Mouse (Mus musculus) adrenal gland, adult (tissue): ENCODE data around the gene Ocel1.
A peak's percentile ranks its signal among the peaks of the same experiment; 100 is the strongest.

Experiments used
- DNase-seq, 2 experiments: peaks; one replicate each; pipeline ENCODE4 v3.0.0; 2022 to 2023; ENCODE audit warnings: low spot score in 1 of 2; ENCODE audit not compliant: inconsistent age in 2 of 2

The Ocel1 gene

DNA sequence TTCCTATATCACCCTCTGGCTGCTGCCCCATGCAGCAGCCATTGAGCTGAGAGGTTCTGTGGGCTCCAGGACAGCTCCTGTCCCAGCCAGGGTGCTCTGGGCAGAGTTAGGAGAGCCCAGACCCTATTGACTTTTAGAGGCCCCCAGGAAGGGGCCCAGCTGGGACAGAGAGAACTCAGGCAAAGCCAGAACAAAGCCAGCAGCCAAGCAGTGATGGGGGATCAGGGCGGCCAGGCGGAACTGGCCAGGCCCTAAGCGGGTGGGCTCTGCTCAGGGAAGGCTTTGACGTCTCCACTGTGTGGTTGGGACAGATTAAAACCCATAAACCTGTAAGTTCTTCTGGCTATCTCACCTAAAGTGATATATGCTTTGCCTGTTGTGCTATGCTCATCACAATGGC is 7.9 kb downstream of the Ocel1 start:
- no peak for DNase-seq

DNA sequence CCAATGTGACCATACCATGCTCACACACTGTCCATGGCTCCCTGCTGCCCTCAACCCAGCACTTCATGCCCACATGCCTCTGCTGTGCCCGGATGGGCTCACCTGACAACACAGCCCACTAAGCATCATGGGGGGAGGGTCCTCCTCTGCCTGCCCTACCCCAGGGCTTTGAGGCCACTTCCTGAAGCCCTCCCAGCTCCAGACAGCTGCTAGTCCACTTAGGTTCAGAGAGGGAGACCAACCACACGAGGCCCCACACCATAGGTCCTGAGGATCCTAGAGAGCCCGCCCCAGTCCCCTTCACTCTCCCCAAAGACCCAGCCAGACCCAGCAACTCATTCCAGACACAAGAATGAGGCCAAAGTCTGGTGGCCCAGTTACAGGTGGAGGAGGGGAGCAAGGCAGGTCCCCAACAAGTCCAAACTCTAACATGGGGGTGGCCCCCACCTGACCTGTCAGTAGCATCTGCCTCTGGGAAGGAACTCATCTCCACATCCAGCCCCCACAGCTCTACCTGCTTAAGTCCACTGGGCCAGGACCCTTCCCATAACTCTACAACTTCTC is 8.5 kb downstream of the Ocel1 start:
- DNase-seq: peak; percentile 38 to 46

DNA sequence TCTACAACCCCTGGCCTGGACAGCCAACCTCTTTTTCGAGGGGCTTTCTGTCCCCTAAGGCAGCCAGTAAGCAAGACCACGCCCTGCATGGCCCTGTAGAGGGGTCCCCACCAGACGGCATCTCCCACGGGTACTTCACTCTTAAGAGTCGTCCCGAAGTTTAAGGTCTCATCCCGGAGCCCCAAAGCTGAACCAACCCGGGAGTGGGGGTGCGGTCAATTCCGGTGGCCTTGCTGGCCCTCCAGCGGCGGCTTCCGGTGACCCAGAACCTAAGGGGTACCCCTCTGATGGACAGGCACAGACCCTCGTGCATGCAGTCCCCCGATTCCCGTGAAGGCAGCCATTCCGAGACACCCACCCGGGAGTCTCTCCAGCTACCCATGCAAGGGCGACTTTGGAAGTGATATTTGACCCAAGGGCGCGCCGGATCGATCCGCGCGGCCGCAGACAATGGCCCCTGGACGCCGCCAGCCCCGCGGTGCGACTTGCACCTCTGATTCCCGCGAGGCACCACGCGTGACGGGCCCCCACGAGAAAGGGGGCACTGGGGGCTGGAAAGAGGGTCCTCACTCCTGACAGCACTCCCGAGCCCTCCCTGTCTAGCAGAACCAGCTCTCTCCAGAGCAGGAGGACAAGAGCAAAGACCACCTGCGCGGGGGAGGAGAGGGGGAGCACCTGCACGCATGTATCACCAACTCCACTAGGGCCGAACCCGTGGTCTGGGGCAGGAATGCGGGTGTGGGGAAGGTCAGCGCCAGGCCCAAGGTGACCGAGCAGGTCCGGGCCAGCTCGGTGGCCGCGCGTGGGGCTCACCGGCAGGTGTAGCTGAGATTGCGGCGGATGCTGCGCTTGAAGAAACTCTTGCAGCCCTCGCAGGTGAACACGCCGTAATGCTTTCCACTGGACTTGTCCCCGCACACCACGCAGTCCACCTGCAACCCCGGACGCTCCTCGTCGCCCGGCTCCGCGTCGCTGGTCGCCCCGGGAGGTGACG is 9.4 kb downstream of the Ocel1 start:
- DNase-seq: peak; percentile 56 to 80

DNA sequence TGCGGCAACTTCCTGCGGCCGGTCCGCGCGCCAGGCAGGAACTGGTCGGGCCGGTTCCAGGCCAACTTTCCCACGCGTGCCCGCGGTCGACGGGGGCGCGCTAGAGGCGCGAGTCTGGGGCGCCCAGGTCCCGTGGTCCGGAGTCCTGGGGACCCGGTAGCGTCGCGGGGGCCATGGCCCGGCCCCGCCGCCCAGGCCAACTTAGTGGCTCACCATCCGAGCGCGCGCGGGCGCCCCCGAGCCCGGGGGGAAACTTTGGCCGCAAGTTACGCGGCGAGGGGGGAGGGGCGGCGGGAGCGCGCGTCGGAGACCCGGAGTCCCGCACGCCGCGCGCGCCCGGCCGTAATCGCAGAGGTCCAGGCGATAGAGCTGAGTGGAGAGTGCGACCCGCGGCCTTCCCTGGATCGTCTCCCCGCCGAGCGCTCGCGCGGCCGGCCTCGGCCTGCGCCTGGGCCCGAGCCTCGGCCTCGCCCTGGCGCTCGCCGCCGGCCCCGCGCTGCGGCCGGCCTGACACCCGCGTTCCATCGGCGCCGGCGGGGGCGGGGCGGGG is 10.4 kb downstream of the Ocel1 start, which contains the start of gene Nr2f6:
Gene Nr2f6 (minus strand): TSS at position 540 of the 550 bp plus-strand sequence.
- peak; percentile 82 to 96 for DNase-seq

DNA sequence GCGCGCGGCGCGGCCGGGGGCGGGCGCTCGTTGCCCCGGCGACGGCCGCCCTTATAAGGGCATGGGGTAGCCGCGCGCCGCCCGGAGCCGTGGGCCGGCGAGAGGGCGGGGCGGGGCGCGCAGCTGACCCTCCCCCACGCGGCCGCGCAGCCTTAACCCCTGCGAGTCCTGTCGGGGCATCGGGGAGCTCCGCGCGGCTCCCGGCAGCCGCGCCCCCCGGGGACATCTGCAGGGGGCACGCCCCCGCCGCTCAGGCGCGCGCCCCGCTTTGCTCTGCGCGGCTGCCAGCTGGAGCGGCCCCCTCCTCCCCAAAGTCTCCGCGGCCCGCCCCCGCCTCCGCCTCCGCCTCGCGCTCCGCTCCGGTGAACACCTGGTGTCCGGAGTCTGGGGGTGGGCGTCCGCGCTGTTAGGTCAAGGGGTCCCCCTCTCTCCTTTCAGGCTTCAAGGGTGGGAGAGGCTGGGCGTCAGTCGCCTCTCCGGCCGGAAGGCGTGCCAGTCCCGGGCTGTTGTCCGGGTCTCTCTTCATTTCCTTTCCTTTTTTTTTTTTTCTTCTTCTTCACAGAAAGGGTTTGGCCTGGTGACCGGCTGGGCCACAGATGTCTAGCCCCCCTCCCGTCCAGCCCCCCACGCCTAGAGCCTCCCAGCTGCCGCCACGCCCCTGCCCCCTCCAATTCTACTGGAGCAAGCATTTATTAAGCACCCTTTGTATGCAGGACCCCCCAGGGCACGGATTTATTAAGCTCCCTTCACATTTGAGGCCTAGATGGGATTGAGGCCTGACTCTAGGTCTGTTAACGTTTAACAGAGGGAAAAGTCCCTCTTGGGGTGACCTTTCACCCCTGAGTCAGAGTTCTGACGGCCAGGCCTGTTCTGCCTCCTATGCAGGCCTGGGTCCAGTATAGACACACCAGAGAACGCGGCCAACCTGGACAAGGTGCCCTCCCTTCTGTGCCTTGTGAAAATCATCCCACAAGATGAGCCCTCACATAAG is 11.2 kb downstream of the Ocel1 start:
- DNase-seq: peak; percentile 87 to 93

DNA sequence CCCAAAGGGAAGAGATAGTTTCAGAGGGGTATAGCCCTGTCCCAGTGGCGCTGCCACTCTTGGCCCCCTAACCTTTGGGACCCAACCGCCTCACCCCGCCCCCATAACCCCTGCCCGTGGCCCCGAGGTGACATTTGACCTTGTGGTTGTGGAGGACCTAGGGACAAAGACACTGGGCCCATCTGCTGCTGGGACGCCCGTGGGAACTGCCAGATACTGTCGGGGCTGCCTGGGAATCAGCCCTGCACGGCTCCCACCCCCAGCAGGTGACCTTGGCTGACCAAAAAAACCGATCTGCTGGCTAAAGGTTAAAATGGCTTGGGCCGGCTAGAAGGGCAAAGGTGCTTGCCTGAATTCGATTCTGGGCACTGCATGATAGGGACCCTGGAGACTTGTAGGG is 12.3 kb downstream of the Ocel1 start:
- peak; percentile 57 to 78 for DNase-seq

DNA sequence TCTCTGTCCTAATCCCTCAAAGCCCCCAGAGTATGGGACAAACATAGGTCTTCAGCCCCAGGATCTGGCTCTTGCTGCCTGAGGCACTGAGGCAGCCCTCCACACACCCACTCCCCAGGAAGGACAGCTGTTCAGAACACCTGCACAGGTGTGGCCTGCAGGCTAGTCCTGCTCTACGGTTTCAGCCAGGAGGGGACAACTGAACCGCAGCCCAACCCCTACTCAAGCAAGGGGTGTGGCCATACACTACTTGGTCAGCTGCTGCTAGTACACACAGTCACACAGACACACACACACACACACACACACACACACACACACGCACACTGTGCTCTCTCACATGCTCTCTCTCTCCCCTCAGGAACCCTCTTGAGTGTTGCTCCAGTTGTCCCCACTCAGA is 12.8 kb downstream of the Ocel1 start:
- DNase-seq: no peak

DNA sequence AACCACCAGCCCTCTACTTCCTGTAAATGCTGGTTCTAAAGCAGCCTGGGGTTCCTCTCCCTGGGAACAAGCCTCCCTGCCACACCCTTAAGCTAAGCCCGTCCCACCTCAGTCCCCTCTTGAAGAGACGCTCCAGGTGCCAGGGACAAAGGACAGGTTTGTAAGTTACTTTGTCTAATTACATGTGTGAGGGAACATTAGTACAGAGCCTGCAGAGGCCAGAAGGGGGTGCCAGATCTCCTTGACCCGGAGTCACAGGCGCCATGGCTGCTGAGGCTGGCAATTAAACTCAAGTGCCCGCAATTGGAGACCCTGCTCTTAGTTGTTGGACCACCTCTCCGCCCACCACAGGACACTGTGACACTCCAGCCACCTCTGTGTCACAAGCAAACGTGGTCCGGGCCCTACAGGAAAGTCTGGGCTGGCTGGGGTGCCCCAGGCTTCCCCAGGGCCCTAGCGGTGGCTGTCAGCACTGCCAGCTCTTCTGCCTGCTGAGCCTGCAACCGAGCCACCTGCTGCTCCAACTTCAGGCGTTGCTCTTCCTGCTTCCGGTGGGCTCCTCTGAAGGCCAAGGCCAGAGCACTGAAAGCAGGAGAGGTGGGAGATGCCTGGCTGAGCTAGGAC is 14.2 kb downstream of the Ocel1 start:
- DNase-seq: peak in 1 of 2 experiments; percentile 49

DNA sequence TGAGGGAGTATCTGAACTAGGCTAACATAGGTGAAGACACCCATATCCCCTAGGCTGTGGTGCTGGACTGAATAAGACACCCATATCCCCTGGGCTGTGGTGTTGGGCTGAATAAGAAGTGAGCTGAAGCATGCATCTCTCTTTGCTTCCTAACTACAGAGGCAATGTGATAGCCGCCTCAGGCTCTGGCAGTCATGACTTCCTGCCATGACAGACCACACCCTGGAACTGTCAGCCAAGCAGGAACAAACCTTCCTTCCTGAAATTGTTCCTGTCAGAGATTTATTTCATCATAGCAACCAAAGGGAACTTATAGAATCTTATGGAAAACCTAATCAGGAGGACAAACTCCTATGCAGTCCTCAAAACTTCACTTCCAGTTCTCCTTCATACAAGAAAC is 17.2 kb downstream of the Ocel1 start:
- no peak for DNase-seq

DNA sequence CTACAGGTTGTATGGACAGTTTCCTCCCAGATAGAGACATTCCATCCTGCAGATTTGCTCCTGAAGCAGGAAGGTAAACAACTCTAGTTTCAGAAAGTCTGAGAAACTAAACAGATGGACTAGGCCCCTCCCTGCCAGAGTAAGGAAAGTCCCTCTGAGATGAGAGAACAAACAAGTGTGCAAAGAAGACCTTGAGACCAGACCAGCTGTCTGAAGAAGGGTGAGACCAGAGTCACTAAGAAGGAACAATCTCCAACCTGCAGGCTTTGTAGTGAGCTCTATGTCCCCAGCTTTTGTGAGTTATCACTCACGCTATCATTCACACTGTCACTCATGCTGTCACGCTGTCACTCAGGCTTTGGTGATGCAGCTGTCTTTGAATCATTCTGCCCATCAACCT is 20.6 kb downstream of the Ocel1 start:
- peak in 1 of 2 experiments; percentile 1 for DNase-seq

DNA sequence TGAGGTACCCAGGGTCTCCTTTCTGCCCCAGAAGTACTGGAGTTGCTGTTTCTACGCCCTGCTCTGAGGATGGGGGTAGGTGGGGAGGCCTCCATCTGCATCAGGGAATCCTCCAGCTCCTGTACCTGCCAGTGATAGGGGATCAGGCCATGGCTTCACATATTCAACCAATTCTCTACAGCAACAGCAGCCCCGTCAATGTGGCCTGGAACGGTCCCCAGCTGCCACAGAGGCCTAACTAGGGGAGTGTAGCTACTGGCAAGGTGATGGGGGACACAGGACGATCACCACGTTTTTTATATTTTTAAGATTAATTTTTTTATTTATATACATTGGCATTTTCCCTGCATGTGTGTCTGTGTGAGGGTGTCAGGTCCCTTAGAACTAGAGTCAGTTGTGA is 21.3 kb downstream of the Ocel1 start:
- peak; percentile 4 to 17 for DNase-seq

DNA sequence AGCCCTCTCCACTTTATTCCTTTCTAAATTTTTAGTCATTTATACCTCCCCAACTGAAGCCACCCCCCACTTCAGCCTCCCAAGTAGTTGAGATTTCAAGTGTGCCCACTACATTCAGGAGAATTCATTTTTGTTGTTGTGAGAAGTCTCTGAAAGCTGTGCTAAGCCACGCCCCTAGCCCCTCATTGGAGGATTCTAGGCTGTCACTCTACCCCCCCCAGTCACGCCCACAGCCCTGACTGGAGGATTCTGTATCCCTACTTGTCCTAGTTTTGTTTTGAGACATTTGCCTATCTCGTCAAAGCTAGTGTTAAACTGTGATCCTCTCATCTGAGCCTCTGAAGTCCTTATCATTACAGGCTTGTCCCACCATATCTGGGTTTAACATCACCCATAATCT is 21.8 kb downstream of the Ocel1 start:
- DNase-seq: peak; percentile 45 to 69

DNA sequence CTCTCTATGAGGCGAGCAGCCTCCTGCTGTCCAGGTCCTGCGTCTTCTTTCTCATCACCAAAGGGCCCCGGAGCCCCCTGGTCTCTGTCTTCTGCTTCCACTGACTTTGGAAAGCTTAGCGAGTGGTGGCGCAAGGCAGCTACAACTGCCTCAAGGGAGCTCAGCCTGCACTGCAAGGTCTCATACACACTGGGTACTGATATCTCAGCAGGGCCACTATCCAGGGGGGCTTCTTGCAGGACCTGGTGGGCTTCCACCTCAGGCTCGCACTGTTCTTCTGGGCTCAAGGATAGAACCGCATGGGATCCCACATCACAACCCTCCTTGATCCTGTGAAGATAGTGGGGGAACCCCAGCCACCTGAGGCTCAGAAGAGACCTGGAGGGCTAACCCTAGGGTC is 23.4 kb downstream of the Ocel1 start:
- peak; percentile 17 to 44 for DNase-seq

DNA sequence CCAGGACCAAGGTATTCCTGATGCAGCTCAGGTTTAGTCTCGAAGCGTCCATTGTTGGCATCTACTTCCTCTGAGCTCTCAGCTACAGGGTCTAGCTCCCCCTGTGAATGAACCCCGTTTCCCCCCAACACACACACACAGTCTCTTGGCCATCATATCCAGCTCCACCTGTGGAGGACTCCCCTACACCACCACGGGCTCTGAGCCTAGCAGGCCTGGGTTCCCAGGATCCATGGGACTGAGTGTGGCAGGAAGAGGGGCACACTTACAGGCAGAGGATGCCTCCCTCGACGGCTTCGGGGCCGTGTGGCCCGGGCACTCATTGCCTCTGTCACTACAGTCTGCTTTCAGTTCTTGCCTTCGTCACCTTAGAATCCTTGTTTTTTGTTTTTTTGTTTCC is 24.0 kb downstream of the Ocel1 start:
- peak; percentile 26 to 42 for DNase-seq

DNA sequence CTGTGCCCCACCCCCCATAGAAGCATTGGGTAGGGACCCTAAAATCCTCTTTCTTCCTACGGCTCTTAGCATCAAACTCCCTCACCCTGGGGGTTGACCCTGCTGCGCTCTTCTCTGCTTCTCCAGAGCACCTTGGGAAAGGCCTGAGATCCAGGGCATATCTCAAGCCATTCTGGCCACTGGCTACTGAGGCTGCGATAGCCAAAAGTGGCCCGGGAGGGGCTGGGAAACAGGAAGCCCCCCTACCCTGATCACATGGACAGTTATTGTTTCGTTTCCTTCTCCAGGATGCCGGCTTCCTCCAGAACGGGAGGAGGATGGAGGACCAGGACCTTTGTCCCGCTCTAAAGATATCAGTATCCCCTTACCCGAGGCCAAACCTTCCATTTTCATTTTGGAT is 24.5 kb downstream of the Ocel1 start, which contains the start of gene Ushbp1:
Gene Ushbp1 (minus strand): TSS at position 174 of the 400 bp plus-strand sequence.
- peak; percentile 49 to 76 for DNase-seq

DNA sequence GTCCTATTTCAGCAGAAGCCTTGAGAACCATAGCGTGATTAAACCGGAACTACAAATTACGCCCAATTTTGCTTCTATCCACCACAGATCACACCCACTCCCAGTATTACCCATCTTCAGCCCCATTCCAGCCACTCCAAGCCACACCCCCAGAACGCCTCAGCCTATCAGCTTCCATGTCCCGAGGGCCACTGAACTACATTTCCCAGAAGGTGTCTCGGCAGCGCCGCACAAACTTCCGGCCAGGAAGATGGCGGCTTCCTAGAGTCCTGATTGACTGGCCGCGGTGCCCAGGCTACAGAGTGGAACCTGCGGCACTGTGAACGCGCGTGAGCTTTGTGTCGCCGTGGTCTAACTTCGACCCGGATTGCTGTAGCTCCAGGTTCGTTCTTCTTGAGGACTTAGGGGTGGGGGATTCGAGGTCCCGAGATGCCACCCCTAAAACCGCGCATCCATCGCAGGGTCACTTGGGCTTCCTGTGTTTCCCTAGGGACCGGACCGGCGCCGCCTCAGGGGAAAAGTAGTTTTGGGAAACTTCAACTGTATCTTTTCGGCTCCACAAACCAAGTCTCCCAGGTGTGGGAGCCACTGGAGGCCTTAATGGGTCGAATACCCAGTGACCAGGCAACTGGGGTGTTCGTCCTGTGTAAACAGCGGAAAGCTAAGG is 25.7 kb downstream of the Ocel1 start, which contains the start of gene Babam1:
Gene Babam1 (plus strand): TSS at position 223 of the 667 bp plus-strand sequence.
- peak; percentile 96 to 98 for DNase-seq

DNA sequence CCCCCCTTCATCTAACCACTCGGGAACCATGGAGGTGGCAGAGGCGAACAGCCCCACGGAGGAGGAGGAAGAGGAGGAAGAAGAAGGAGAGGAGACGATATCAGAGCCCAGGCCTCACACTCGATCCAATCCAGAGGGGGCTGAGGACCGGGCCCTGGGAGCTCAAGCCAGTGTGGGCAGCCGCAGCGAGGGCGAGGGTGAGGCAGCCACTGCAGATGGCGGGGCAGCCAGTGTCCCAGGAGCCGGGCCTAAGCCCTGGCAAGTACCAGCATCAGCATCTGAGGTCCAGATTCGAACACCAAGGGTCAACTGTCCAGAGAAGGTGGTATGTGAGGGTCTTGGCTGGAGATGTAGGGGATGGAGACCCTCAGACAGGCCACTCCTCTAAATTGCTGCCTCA is 26.6 kb downstream of the Ocel1 start:
- DNase-seq: peak; percentile 32 to 49

DNA sequence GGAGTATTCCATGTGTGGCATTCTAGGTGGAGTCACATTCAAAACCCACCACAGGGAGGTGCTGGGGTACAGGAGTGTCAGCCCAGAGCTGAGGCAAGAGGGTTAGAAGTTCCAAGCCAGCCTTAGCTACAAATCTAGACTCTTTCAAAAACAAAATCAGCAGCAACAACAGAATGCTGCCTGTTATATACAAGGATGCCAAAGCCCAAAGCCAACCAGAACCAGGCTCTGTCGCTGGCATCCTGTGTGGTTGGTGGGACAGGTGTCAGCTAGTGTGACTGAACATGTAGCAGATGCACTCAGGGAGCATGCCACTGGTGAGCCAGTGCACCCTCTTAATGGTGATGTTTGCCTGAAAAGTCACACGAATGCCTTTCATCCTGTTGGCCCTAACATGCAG is 29.7 kb downstream of the Ocel1 start:
- peak in 1 of 2 experiments; percentile 18 for DNase-seq

DNA sequence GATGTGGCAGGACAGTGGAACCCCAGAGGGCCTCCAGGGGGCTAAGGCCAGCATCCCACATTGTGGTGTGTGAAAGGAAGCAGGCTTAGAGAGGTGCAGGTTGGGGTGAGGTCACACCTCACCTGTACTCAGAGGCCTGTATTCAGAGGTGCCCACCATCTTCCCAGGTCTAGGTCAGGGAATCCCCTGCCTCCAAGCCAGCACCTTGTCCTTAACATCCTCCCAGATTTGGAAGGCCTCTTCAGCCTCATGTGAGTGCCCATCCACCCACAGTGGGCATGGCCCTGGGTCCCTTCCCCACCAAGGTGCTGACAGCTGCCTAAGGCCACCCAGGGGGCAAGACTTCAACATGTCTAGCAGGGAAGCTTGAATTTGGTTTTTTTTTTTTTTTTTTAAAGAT is 30.4 kb downstream of the Ocel1 start:
- DNase-seq: peak in 1 of 2 experiments; percentile 20
